Mouse (Mus musculus): ENCODE measurements at regions not wholly inside any gene's neighbourhood (a gene's known extent, or its start where the extent isn't known, plus 50 kb on each side); places are given as distances from the start of the nearest gene placed in this dataset.

DNA sequence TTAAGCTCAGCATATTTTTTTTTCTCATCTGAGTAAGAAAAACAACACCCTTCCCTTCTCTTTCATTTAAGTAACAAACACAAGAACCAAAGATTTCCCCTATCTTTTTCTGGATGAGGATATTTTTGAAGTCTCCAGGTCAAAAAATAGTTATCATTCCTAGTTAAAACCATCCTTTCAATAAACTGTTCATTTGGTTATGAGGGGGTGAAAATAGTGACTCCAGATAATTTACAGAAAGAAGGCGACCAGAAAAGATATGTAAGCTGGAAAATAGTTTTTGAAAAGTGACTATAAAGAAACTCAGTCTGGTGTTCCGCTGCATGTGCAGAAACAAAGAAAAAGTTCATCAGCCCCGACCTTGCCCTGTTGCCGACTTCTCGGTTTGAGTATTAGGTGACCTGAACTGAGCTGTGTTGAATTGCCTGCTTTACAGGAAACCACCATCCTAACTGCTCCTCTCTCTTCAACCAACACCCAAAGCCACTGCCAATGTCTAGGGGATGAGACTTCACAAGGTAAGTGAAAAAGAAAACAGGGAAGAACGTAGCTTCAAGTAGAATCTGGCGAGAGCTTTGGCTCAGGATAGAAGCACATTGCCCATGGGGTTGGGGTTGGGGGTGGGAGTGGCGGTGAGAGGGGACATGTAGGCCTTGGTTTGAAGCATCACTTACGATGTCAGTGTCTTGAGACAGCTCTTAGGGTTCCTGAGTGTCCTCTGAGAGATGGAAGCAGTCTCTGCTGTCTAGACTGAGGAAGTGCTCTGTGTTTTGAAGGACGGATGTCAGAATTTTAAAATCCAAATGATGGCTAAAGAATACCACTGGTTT is 104.6 kb downstream of the Ube2e3 start:
- DNase-seq = no peak

DNA sequence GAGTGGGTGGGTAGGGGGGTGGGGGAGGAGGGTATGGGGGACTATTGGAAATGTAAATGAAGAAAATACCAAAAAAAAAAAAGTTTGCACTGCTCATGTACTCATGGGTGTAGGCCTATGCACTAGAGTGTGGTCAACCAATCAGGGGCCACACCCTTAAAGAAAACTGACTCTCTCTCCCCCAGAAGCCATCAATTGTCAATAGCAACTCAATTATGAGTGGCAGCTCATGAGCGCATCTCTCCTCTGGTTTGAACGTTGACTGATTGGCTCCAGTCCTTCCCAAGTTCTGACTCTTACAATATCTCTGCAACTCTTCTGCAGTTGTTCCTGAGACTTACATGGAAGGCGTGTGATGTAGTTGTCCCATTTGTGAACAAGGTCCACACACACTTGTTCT is 105.9 kb downstream of the Ube2e3 start:
- no peak for DNase-seq

GRCm38 (mm10) chr2:78974683-78975392 is 106.9 kb downstream of the Ube2e3 start:
- no peak for DNase-seq

DNA sequence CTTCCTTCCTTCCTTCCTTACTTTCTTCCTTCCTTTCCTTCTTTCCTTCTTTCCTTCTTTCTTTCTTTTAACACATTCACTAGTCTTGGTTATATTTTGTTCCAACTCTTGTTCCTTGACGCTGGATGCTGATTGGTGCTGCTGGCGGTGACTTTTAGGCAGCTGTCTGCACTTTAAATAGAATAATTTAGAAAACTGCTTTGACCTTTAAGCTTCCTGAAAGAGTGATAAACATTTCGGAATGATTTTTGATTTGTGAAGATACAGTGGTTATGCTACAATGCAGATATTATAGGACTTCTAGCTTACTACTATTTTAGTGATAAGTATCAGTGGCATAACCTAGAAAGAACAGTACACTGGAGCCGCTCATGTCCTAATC is 107.5 kb downstream of the Ube2e3 start:
- DNase-seq = no peak

- no peak for DNase-seq
Measured at GRCm38 (mm10) chr2:78976084-78976483, 108.2 kb downstream of the Ube2e3 start.

GRCm38 (mm10) chr2:78977632-78978397 is 109.9 kb downstream of the Ube2e3 start:
- peak; percentile 16 for DNase-seq

DNA sequence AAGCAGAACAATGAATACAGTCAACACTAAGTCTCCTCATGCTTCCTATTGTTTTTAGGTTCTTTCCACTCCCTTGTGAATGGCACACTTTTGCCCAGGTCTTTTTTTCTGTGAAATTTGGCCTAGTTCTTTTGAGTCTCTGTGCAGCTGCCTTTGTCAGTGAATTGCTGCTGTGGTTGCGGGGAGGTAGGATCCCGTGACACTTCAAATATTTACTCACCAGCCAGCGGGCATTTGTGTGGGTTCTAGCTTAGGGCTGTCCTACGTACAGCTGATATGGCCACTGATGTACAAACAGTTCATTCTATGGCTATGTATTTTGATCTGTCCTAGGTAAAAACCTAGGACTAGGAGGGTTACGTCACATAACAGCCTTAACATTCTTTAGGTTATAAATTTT is 112.1 kb downstream of the Ube2e3 start:
- no peak for DNase-seq

DNA sequence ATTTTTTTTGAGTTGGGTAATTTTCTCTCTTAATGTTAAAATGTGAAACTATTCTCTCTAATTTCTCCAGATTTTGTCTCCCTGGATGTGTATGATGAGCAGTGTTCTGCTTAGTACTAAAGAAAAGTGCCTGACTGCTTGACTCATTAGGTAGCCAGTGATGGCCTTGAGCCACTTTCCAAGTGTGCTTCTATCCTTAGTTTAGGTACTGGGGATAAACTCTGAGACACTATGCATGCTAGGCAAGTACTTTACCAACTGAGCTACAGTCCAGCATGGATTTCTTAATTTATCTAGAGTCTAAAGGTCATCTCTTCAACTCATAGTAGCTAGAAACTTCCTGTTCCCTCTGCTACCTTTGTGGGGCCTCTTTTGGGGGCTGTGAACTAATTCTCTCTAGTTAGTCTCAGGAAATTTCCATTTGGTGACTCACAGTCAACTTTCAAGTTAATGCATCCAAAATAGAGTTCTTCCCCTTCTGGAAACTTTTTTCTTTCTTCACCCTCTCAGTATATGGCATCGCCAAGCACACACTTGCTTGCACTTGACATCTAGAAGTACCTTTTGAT is 112.8 kb downstream of the Ube2e3 start:
- DNase-seq = peak; percentile 36

GRCm38 (mm10) chr2:78983347-78983746 is 115.4 kb downstream of the Ube2e3 start:
- no peak for DNase-seq

DNA sequence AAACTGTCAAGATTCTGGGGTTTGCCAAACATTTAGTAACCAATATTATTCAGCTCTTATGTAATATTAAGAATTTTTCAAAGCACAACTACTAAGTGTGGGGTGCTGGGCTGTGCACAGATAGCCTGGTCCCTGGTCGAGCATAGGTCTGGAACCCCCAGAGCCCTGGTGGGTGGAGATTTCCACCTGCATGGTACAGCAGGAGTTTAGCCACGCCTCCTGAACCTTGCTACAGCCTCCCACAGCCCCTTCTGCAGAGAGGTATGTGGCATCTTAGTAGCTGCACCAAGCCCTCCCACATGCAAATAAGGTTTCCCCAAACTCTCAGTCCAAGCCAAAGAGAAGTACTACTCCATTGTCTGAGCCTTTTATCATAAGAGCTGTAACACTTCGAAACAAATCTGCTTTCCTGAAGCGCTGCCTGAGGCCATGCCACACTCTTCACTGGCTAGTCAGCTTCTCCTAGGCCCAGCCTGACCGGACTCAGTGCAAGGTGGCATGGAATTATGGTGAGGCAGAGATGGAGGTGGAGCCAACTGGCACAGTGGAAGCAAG is 116.1 kb downstream of the Ube2e3 start:
- no peak for DNase-seq

DNA sequence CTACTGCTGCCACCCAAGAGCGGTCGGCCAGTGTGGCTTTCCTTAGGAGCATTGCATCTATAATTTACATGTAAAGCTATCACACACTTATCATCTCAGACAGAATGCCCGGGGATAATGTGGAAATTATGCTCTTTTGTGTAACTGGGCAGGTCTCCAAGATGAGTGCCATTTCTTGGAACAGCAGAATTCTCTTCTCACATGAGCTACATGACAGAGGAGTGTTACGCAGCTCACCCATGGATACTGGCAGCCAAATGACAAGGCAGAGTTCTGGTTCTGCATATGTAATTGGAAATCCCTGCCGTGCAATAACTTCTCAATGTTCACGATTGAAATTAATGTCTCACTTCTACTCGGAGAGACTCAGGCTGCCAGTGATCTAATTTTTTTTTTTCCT is 119.1 kb downstream of the Ube2e3 start:
- no peak for DNase-seq

DNA sequence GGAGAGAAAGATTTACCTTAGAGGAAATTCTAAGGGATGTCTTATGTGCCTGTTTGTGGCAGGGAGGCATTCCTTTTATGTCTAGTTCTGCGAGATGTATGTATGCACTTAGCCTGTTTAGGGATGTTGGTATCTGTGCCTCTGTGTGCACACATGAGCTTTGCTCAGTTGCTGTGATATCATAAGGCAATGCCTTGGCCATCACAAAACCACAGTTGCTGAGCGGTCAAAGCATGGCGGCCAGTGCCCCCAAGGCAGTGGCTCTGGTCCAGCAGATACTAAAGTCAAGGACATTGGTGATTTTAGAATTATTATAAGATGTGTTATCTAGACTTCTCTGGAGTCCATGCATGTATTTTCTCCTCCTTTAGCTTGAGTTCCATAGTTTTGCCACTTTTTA is 119.5 kb downstream of the Ube2e3 start:
- no peak for DNase-seq

GRCm38 (mm10) chr2:78988224-78988623 is 120.3 kb downstream of the Ube2e3 start:
- DNase-seq = no peak

GRCm38 (mm10) chr2:78994800-78995555 is 127.1 kb downstream of the Ube2e3 start:
- no peak for DNase-seq

- no peak for DNase-seq
Measured at GRCm38 (mm10) chr2:78998637-78999036, 130.7 kb downstream of the Ube2e3 start.

GRCm38 (mm10) chr2:78999410-78999809 is 131.5 kb downstream of the Ube2e3 start:
- DNase-seq = no peak

- DNase-seq = no peak
Measured at GRCm38 (mm10) chr2:79004862-79005261, 136.9 kb downstream of the Ube2e3 start.

DNA sequence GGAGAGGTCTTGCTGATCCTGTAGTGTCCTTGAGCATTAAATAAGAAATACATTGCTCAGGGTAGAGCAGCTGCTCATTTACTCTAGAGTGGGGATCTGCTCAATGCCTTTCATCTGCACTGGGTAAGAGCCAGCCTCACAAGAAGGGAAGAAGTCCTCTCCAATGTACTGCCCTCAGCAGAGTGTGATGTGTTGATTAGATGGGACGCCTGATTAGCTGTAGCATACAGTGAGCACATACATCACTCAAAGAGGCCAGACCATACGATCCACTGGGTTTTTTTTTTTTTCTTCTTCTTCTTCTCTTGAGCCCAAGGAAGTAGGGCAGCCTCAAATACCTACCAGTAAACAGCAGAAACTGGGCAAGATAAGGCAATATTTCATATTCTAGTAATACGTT is 140.7 kb downstream of the Ube2e3 start:
- no peak for DNase-seq

- DNase-seq = peak; percentile 85
Measured at GRCm38 (mm10) chr2:79009791-79010190, 141.9 kb downstream of the Ube2e3 start.

GRCm38 (mm10) chr2:79010273-79010672 is 142.3 kb downstream of the Ube2e3 start:
- DNase-seq = no peak

GRCm38 (mm10) chr2:79018732-79019423 is 151.0 kb downstream of the Ube2e3 start:
- DNase-seq = no peak

Measured in adrenal gland, adult 2 months (tissue).